Mouse (Mus musculus) C2C12 (cell line): ENCODE data around the gene Primpol. TPM values are rescaled to one million over a fixed set of nuclear protein-coding genes. Genes with fewer than 3 reads are reported as not detected.

Experiments
- H3K27me3 ChIP-seq: one replicate; pipeline ENCODE4 v1.6.1; 2011; ENCODE audit not compliant: control insufficient read depth, insufficient read depth, insufficient read length
- H3K36me3 ChIP-seq: one replicate; pipeline ENCODE4 v1.6.1; 2011; ENCODE audit not compliant: control insufficient read depth, insufficient read depth
- H3K4me3 ChIP-seq: one replicate; pipeline ENCODE4 v1.5.1; 2011; ENCODE audit warnings: mild to moderate bottlenecking, control low read depth; ENCODE audit not compliant: poor library complexity, insufficient read depth, severe bottlenecking
- H3K79me2 ChIP-seq: one replicate; pipeline ENCODE4 v1.6.1; 2011; ENCODE audit not compliant: control insufficient read depth, insufficient read depth
- H3K79me3 ChIP-seq: one replicate; pipeline ENCODE4 v1.6.1; 2011; ENCODE audit warnings: low read depth, control low read depth
- H3ac ChIP-seq: one replicate; pipeline ENCODE3; 2011; ENCODE audit warnings: low read depth; ENCODE audit not compliant: control insufficient read depth, insufficient read length
- CEBPB ChIP-seq: IDR thresholded peaks from one replicate; pipeline ENCODE4 v1.6.1; 2011; ENCODE audit warnings: low read depth, mild to moderate bottlenecking, control low read depth, moderate library complexity
- CTCF ChIP-seq: IDR thresholded peaks from one replicate; pipeline ENCODE4 v1.5.1; 2011; ENCODE audit not compliant: control insufficient read depth, insufficient read depth, insufficient read length
- FOSL1 ChIP-seq: IDR thresholded peaks from one replicate; pipeline ENCODE4 v1.8.0; 2011; ENCODE audit warnings: mild to moderate bottlenecking, low read length; ENCODE audit not compliant: poor library complexity, insufficient read depth, severe bottlenecking
- MAX ChIP-seq: IDR thresholded peaks from one replicate; pipeline ENCODE4 v1.6.1; 2011; ENCODE audit warnings: mild to moderate bottlenecking, control low read depth
- MYOD1 ChIP-seq: IDR thresholded peaks from one replicate; pipeline ENCODE4 v1.6.1; 2011; ENCODE audit warnings: low read depth; ENCODE audit not compliant: control insufficient read depth, insufficient read length
- MYOG ChIP-seq: IDR thresholded peaks from one replicate; pipeline ENCODE4 v1.6.1; 2011; ENCODE audit not compliant: control insufficient read depth, insufficient read length; ENCODE audit errors: extremely low read depth
- USF1 ChIP-seq: IDR thresholded peaks from one replicate; pipeline ENCODE4 v1.6.1; 2011; ENCODE audit warnings: low read depth, mild to moderate bottlenecking, control low read depth, moderate library complexity
- polyA plus RNA-seq: library from polyadenylated mRNA; unstranded; fragments of >200 nt; fragmentation: generic; extraction: Trizol; gene quantifications from one replicate; pipeline ENCODE4 v1.2.1, GENCODE M21; 2012; ENCODE audit warnings: missing spikeins

Gene Primpol
- polyA plus RNA-seq, 1 experiment, result 0.90 TPM

DNA sequence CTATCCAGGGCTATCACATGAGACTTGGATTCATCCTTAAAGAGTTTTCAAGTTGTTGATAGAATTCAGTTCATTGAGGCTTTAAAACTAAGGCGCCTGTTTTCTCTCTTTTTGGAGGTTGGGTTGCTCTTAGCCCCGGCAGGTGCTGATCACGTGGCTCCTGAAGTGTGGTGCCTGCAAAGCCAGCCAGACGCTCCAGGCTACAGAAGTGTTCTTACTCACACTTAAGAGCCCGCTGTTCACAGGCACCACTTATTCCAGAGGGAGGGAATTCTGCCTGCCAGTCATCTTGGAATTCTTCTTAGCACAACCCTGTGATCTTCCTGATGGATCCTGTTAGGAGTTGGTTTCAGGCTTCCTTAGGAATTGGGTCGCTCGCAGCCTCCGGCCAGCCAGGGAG, 49.1 kb downstream of the Primpol start:
- H3ac ChIP-seq, result no peak overlapping the region
- no peaks in the 10 kb centered on the region for H3K27me3 ChIP-seq
- peaks cover 35% of the 10 kb centered on the region for H3K36me3 ChIP-seq
- TF ChIP-seq CTCF, result no peak
- no peak for TF ChIP-seq FOSL1
- no peak for TF ChIP-seq MYOD1
- TF ChIP-seq USF1, result no peak
- no peak for TF ChIP-seq MAX
- TF ChIP-seq MYOG, result no peak
- no peak for TF ChIP-seq CEBPB
- H3K79me3 ChIP-seq, result no peaks in the 10 kb centered on the region
- H3K4me3 ChIP-seq, result no peak overlapping the region
- H3K79me2 ChIP-seq, result no peaks in the 10 kb centered on the region

DNA sequence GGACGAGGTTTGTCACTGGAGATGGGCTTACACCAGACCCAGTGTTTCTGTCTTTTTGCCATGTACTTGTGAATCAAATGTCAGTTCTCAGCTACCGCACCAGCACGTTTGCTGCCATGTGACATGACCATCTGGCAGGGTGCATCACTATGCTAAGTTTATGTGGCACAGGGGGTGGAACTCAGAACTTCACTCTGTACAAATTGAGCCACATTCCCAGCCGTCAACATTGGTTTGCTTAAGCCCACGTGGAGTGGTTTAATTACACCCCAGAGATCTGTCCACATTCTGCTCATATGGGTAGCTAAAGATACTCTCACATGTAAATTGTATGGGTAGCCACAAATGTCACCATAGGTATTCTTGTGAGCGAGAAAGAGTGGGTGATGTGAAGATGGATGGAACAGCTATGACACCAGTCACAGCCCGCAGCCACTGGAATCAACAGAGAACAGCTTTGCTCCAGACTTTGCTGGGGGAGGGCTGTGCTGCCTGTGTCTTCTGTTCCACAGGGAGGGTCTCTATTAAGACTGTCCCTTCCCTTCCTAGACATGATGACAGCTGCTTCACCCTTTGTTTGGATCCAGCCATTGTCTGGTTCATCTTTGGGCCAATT, 50.0 kb downstream of the Primpol start:
- Histone ChIP-seq H3K36me3 (peaks cover 36% of the 10 kb centered on the region), H3ac (no peak overlapping the region), H3K27me3 (no peaks in the 10 kb centered on the region), H3K79me2 (no peaks in the 10 kb centered on the region), H3K79me3 (no peaks in the 10 kb centered on the region), H3K4me3 (no peak overlapping the region)
- TF ChIP-seq FOSL1 (no peak), MAX (no peak), CTCF (no peak), USF1 (no peak), CEBPB (no peak), MYOG (no peak), MYOD1 (no peak)

- H3K79me3 ChIP-seq, result no peaks in the 10 kb centered on the region
Observed at GRCm38 (mm10) chr8:46562333-46562732, 54.7 kb downstream of the Primpol start.

GRCm38 (mm10) chr8:46559428-46559827, 57.6 kb downstream of the Primpol start:
- peaks cover 56% of the 10 kb centered on the region for H3K36me3 ChIP-seq
- no peaks in the 10 kb centered on the region for H3K79me2 ChIP-seq
- no peaks in the 10 kb centered on the region for H3K79me3 ChIP-seq
- H3K27me3 ChIP-seq, result no peaks in the 10 kb centered on the region
- H3ac ChIP-seq, result no peak overlapping the region
- TF ChIP-seq CEBPB (no peak), CTCF (no peak), USF1 (no peak), MYOG (no peak)
- H3K4me3 ChIP-seq, result no peak overlapping the region

More at GRCm38 (mm10) chr8:46562333-46562732, 54.7 kb downstream of the Primpol start:
- Histone ChIP-seq H3K79me2 (no peaks in the 10 kb centered on the region), H3ac (no peak overlapping the region), H3K27me3 (no peaks in the 10 kb centered on the region), H3K4me3 (no peak overlapping the region), H3K36me3 (peaks cover 54% of the 10 kb centered on the region)
- TF ChIP-seq CEBPB (no peak), MYOG (no peak), USF1 (no peak), MYOD1 (no peak), MAX (no peak), FOSL1 (no peak), CTCF (no peak)

DNA sequence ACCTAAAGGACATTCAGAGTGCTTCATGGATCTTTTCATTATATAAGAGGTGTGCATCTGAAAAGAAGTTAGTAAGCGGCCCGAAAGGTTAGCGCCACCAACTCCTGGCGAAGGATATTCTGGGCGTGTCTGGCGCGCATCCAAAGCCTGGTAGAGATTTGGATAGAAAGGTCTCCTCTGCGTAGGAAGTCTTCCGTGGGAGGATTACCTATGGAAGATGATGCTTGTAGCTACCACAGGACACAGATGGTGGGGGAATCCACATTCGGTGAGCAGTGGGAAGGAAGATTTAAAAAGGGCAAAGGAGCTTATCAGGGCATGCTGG, 64.6 kb downstream of the Primpol start:
- Histone ChIP-seq H3ac (peak overlapping the region; percentile 89), H3K79me3 (peaks cover 6% of the 10 kb centered on the region), H3K36me3 (peaks cover 17% of the 10 kb centered on the region), H3K27me3 (no peaks in the 10 kb centered on the region), H3K4me3 (peak overlapping the region; percentile 69), H3K79me2 (peaks cover 23% of the 10 kb centered on the region)
- TF ChIP-seq MYOD1 (no peak), MAX (no peak), MYOG (no peak), FOSL1 (no peak), CTCF (no peak), USF1 (no peak), CEBPB (no peak)
